Mouse (Mus musculus): ENCODE data around the gene Frmd4a.
"Not testable (repeated sequence)": the region's sequence is repeated elsewhere in the genome, so short reads cannot be mapped to it uniquely, and the experiment has no call there.

Frmd4a gene

GRCm38 (mm10) chr2:4582930-4583329 is 565.4 kb downstream of the Frmd4a start:
- DNase-seq (ENCODE audit: low spot score): no peak

- no peak for DNase-seq (ENCODE audit: low spot score)
Observed at GRCm38 (mm10) chr2:4584252-4584651, 566.7 kb downstream of the Frmd4a start.

- DNase-seq (ENCODE audit: low spot score): no peak
Observed at GRCm38 (mm10) chr2:4586245-4586644, 568.7 kb downstream of the Frmd4a start.

GRCm38 (mm10) chr2:4587685-4588409 is 570.3 kb downstream of the Frmd4a start:
- DNase-seq (ENCODE audit: low spot score): peak; percentile 74

GRCm38 (mm10) chr2:4591647-4592046 is 574.1 kb downstream of the Frmd4a start:
- no peak for DNase-seq (ENCODE audit: low spot score)

GRCm38 (mm10) chr2:4592666-4593065 is 575.1 kb downstream of the Frmd4a start:
- no peak for DNase-seq (ENCODE audit: low spot score)

- DNase-seq (ENCODE audit: low spot score): peak; percentile 67
Observed at GRCm38 (mm10) chr2:4593433-4593832, 575.9 kb downstream of the Frmd4a start.

GRCm38 (mm10) chr2:4593878-4594387 is 576.4 kb downstream of the Frmd4a start:
- no peak for DNase-seq (ENCODE audit: low spot score)

GRCm38 (mm10) chr2:4596992-4597391 is 579.5 kb downstream of the Frmd4a start:
- DNase-seq (ENCODE audit: low spot score): no peak

GRCm38 (mm10) chr2:4601034-4601890 is 583.7 kb downstream of the Frmd4a start:
- DNase-seq (ENCODE audit: low spot score): peak; percentile 47

- DNase-seq (ENCODE audit: low spot score): no peak
Observed at GRCm38 (mm10) chr2:4603361-4603945, 585.9 kb downstream of the Frmd4a start.

GRCm38 (mm10) chr2:4606559-4606958 is 589.0 kb downstream of the Frmd4a start:
- DNase-seq (ENCODE audit: low spot score): no peak

GRCm38 (mm10) chr2:4608253-4608652 is 590.7 kb downstream of the Frmd4a start:
- no peak for DNase-seq (ENCODE audit: low spot score)

- no peak for DNase-seq (ENCODE audit: low spot score)
Observed at GRCm38 (mm10) chr2:4609433-4609832, 591.9 kb downstream of the Frmd4a start.

- DNase-seq (ENCODE audit: low spot score): no peak
Observed at GRCm38 (mm10) chr2:4611295-4611694, 593.8 kb downstream of the Frmd4a start.

- DNase-seq (ENCODE audit: low spot score): no peak
Observed at GRCm38 (mm10) chr2:4611704-4612103, 594.2 kb downstream of the Frmd4a start.

- not testable (repeated sequence) for DNase-seq (ENCODE audit: low spot score)
Observed at GRCm38 (mm10) chr2:4614276-4614929, 596.9 kb downstream of the Frmd4a start.

GRCm38 (mm10) chr2:4615014-4615546 is 597.6 kb downstream of the Frmd4a start:
- DNase-seq (ENCODE audit: low spot score): no peak

- no peak for DNase-seq (ENCODE audit: low spot score)
Observed at GRCm38 (mm10) chr2:4616995-4617394, 599.5 kb downstream of the Frmd4a start.

GRCm38 (mm10) chr2:4619126-4619525 is 601.6 kb downstream of the Frmd4a start:
- DNase-seq (ENCODE audit: low spot score): not testable (repeated sequence)

GRCm38 (mm10) chr2:4619893-4620593 is 602.5 kb downstream of the Frmd4a start:
- DNase-seq (ENCODE audit: low spot score): no peak
